Mouse (Mus musculus): ENCODE measurements around the gene Rgs6.

GRCm38 (mm10) chr12:82935767-82936166 is 347.7 kb downstream of the Rgs6 start:
- TF ChIP-seq CTCF (IDR thresholded peaks at IDR 0.05; ENCODE audit: borderline replicate concordance, extremely low read depth, insufficient read depth, insufficient read length) (no peak), POLR2A (IDR thresholded peaks at IDR 0.05; ENCODE audit: borderline replicate concordance, extremely low read depth, insufficient read depth, insufficient read length, poor library complexity, severe bottlenecking) (no peak)

Measured in brain, embryonic 14.5 days (tissue).